Mouse (Mus musculus): Measurements from ENCODE around the gene Gm10324.
"Not testable (repeated sequence)": the region's sequence is repeated elsewhere in the genome, so short reads cannot be mapped to it uniquely, and the experiment has no call there.

Gm10324 gene

DNA sequence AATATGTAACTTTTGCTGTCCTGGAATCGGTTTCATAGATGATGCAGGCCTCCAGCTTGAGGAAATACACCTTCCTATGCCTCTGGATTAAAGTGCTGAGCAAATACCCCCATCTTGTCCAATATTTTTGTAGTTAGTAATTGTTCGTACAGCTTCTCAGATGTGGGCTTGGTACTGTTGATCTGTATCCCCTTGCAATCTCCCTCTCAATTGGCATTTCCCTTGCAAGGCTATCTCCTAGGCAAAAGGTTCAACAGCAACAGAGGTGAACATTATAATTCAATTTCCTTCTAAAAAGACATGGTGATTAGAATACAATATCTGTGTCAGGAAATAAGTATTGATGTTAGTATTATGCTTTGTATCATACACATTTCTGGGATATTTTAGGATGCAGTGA is at the start of gene Gm10324:
TSS of gene Gm10324 (plus strand) at position 301 of the 400 bp plus-strand sequence.
- DNase-seq (ENCODE audit: low read depth): not testable (repeated sequence)

All from c-Kit-positive CD71-positive TER-119-negative erythroid progenitor cells, embryonic 14.5 days (primary cell).